8 mouse cellular contexts compared by ENCODE assay signal in genomic region chr10:80141786-80142529, GRCm38 (mm10). TPM values are rescaled to one million over a fixed set of nuclear protein-coding genes. Genes with fewer than 3 reads are reported as not detected.
DNase-seq lines count a peak whose midpoint lies in the region; ATAC-seq and TF ChIP-seq lines count a peak whose summit lies in the region.

No protein-coding gene starts in this region.

- no peaks in the 10 kb centered on the region for H3K9me3 ChIP-seq in ES-E14 (ENCODE audit: control insufficient read depth, insufficient read depth, low read depth, low read length)
- no peaks in the 10 kb centered on the region for H3K9me3 ChIP-seq in forebrain, embryonic 12.5 days
- H3K9me3 ChIP-seq in heart, postnatal 0 days (replicated peaks; ENCODE audit: control insufficient read depth, low read length), result no peaks in the 10 kb centered on the region
- no peaks in the 10 kb centered on the region for H3K9me3 ChIP-seq in liver, postnatal 0 days (ENCODE audit: low read length)
- H3K9me3 ChIP-seq in neural tube, embryonic 13.5 days, result no peaks in the 10 kb centered on the region

- no peak for TF ChIP-seq EP300 in heart, postnatal 0 days (IDR thresholded peaks at IDR 0.05; ENCODE audit: low read depth)
- TF ChIP-seq EP300 in liver, postnatal 0 days (IDR thresholded peaks at IDR 0.05; ENCODE audit: low read depth), result no peak; the same call in 1 of the 2 replicates

- H3K27me3 ChIP-seq in forebrain, embryonic 12.5 days, result peaks cover 20% of the 10 kb centered on the region
- H3K27me3 ChIP-seq in heart, postnatal 0 days (ENCODE audit: control insufficient read depth, insufficient read depth, low read length), result peaks cover 16% of the 10 kb centered on the region; the same call in 1 of the 2 replicates
- peaks cover 28% of the 10 kb centered on the region for H3K27me3 ChIP-seq in liver, postnatal 0 days (ENCODE audit: insufficient read depth, low read length)
- peaks cover 3% of the 10 kb centered on the region; the same call in 1 of the 2 replicates for H3K27me3 ChIP-seq in neural tube, embryonic 13.5 days

- H3K4me1 ChIP-seq in ES-E14 (ENCODE audit: control insufficient read depth in 2 of 2, insufficient read depth in 2 of 2, low read length in 2 of 2, poor library complexity in 1 of 2), result peaks cover 2 to 28% of the 10 kb centered on the region in 2 experiments; a peak in 3 of 4 replicates
- H3K4me1 ChIP-seq in forebrain, embryonic 12.5 days, result peaks cover 81% of the 10 kb centered on the region
- H3K4me1 ChIP-seq in heart, postnatal 0 days (ENCODE audit: control insufficient read depth, insufficient read depth), result peaks cover 40% of the 10 kb centered on the region
- H3K4me1 ChIP-seq in liver, postnatal 0 days (ENCODE audit: insufficient read depth), result peaks cover 66% of the 10 kb centered on the region
- peaks cover 80% of the 10 kb centered on the region for H3K4me1 ChIP-seq in neural tube, embryonic 13.5 days (replicated peaks)

- in situ Hi-C loops in ES-E14 (cut with MboI; ENCODE audit: low sequenced_read_pairs in 2 of 2, unreplicated experiment in 2 of 2), result no loop called here

- DNase-seq in ES-E14 (ENCODE audit: low read depth, low spot score), result peak; percentile 97
- DNase-seq in heart, postnatal 0 days (ENCODE audit: low spot score), result peak; percentile 99
- peak; percentile 95 to 97 for DNase-seq in kidney, postnatal 4 days
- peak; percentile 95 for DNase-seq in liver, postnatal 0 days
- DNase-seq in testis, postnatal 10 days (ENCODE audit: low spot score), result peak; percentile 92

- peak overlapping the region; percentile 95 for H3K9ac ChIP-seq in ES-E14 (ENCODE audit: insufficient read depth, low read depth, low read length, poor library complexity, severe bottlenecking)
- H3K9ac ChIP-seq in forebrain, embryonic 12.5 days, result peak overlapping the region; percentile 81
- peak overlapping the region; percentile 88 for H3K9ac ChIP-seq in heart, postnatal 0 days (replicated peaks; ENCODE audit: low read depth, low read length)
- peak overlapping the region; percentile 86 for H3K9ac ChIP-seq in liver, postnatal 0 days (replicated peaks)
- peak overlapping the region; percentile 86 for H3K9ac ChIP-seq in neural tube, embryonic 13.5 days

- peak; percentile 56 for ATAC-seq in cerebellum, adult (ENCODE audit: insufficient number of reproducible peaks, low FRiP score, low TSS enrichment)
- peak; percentile 83 for ATAC-seq in forebrain, embryonic 12.5 days (ENCODE audit: low FRiP score)
- peak; percentile 83 for ATAC-seq in heart, postnatal 0 days (ENCODE audit: insufficient read depth, low read depth)
- peak; percentile 85 for ATAC-seq in liver, postnatal 0 days
- peak; percentile 88 for ATAC-seq in neural tube, embryonic 13.5 days (ENCODE audit: low read depth)

- peaks cover 26% of the 10 kb centered on the region for H3K36me3 ChIP-seq in ES-E14 (ENCODE audit: control insufficient read depth, insufficient read depth, low read length, poor library complexity, severe bottlenecking)
- H3K36me3 ChIP-seq in forebrain, embryonic 12.5 days (replicated peaks), result peaks cover 34% of the 10 kb centered on the region
- H3K36me3 ChIP-seq in heart, postnatal 0 days (replicated peaks; ENCODE audit: control insufficient read depth, insufficient read depth, low read length), result peaks cover 28% of the 10 kb centered on the region
- peaks cover 26% of the 10 kb centered on the region for H3K36me3 ChIP-seq in liver, postnatal 0 days (replicated peaks; ENCODE audit: insufficient read depth, low read length)
- peaks cover 34% of the 10 kb centered on the region for H3K36me3 ChIP-seq in neural tube, embryonic 13.5 days

- H3K4me2 ChIP-seq in forebrain, embryonic 12.5 days, result peak overlapping the region; percentile 89
- peak overlapping the region; percentile 80 for H3K4me2 ChIP-seq in heart, postnatal 0 days (ENCODE audit: low read depth, low read length)
- H3K4me2 ChIP-seq in liver, postnatal 0 days (ENCODE audit: low read depth, low read length), result peak overlapping the region; percentile 96
- peak overlapping the region; percentile 93 for H3K4me2 ChIP-seq in neural tube, embryonic 13.5 days

- no peak for TF ChIP-seq CTCF in heart, postnatal 0 days (IDR thresholded peaks at IDR 0.05; ENCODE audit: low read depth)
- TF ChIP-seq CTCF in liver, postnatal 0 days (IDR thresholded peaks at IDR 0.05; ENCODE audit: low read depth), result no peak

- 1% methylated on average over 43 of the region's 43 CpGs for WGBS in forebrain, embryonic 12.5 days
- under 1% methylated on average over 43 of the region's 43 CpGs for WGBS in heart, postnatal 0 days
- WGBS in liver, postnatal 0 days (ENCODE audit: insufficient replicate concordance), result under 1% methylated on average over 43 of the region's 43 CpGs
- under 1% methylated on average over 43 of the region's 43 CpGs for WGBS in neural tube, embryonic 13.5 days

- peak overlapping the region; percentile 93 to 96 for H3K4me3 ChIP-seq in ES-E14 (ENCODE audit: insufficient read depth in 1 of 2, low read depth in 1 of 2, low read length in 2 of 2, poor library complexity in 1 of 2, severe bottlenecking in 1 of 2)
- H3K4me3 ChIP-seq in forebrain, embryonic 12.5 days (replicated peaks), result peak overlapping the region; percentile 65
- H3K4me3 ChIP-seq in heart, postnatal 0 days (ENCODE audit: low read depth, low read length), result peak overlapping the region; percentile 64
- H3K4me3 ChIP-seq in liver, postnatal 0 days (ENCODE audit: low read depth, low read length), result peak overlapping the region; percentile 71
- H3K4me3 ChIP-seq in neural tube, embryonic 13.5 days, result peak overlapping the region; percentile 67

- peak overlapping the region; percentile 82 for H3K27ac ChIP-seq in ES-E14 (ENCODE audit: insufficient read depth, low read depth, low read length, poor library complexity, severe bottlenecking)
- peak overlapping the region; percentile 82 for H3K27ac ChIP-seq in forebrain, embryonic 12.5 days
- H3K27ac ChIP-seq in heart, postnatal 0 days (ENCODE audit: low read depth), result peak overlapping the region; percentile 92
- H3K27ac ChIP-seq in liver, postnatal 0 days (ENCODE audit: low read depth), result peak overlapping the region; percentile 97
- peak overlapping the region; percentile 90 for H3K27ac ChIP-seq in neural tube, embryonic 13.5 days (replicated peaks)

TF ChIP-seq in ES-E14, 5 proteins besides CTCF, POLR2A, EP300 and RAD21:
- TF ChIP-seq ZC3H11A (IDR thresholded peaks at IDR 0.05; ENCODE audit: borderline replicate concordance, low read depth, low read length) (no peak), MAFK (IDR thresholded peaks at IDR 0.05; ENCODE audit: insufficient read depth, low read depth, low read length) (0 out of 2 replicates have a peak, but pooled peaks have one; percentile 2), CHD2 (IDR thresholded peaks at IDR 0.05; ENCODE audit: low read depth, low read length) (no peak), HCFC1 (IDR thresholded peaks at IDR 0.05; ENCODE audit: borderline replicate concordance, insufficient read depth, low read length) (peak; percentile 96), ZNF384 (IDR thresholded peaks at IDR 0.05; ENCODE audit: low read depth, low read length) (no peak)

RNA-seq across cellular contexts. Expression of gene Cbarp, which starts 1.3 kb away (rescaled TPM):
- 20.9 and 41.0 TPM in 2 replicates for total RNA-seq in ES-E14 (2012; rRNA removed)
- polyA plus RNA-seq in forebrain, embryonic 12.5 days (2016; fragmentation: Nextera tagmentation; extraction: Ambion mirVana), result 13.2 and 13.8 TPM in 2 replicates
- 2.8 and 5.9 TPM in 2 replicates for total RNA-seq in heart, postnatal 0 days (2014; rRNA removed; ENCODE audit: low replicate concordance)
- polyA plus RNA-seq in heart, postnatal 0 days (2015; fragmentation: Nextera tagmentation; extraction: Ambion mirVana), result 1.0 and 1.1 TPM in 2 replicates
- 0.11 and 0.18 TPM in 2 replicates for polyA plus RNA-seq in liver, postnatal 0 days (2015; fragmentation: Nextera tagmentation; extraction: Ambion mirVana)
- polyA plus RNA-seq in neural tube, embryonic 13.5 days (2015; fragmentation: Nextera tagmentation; extraction: Ambion mirVana), result 53.9 and 55.1 TPM in 2 replicates

RNA-seq across cellular contexts. Expression of gene Atp5d, which starts 3.5 kb away (rescaled TPM):
- total RNA-seq in ES-E14 (2012; rRNA removed), result 217 and 226 TPM in 2 replicates
- 405 and 428 TPM in 2 replicates for polyA plus RNA-seq in forebrain, embryonic 12.5 days (2016; fragmentation: Nextera tagmentation; extraction: Ambion mirVana)
- 970 and 972 TPM in 2 replicates for total RNA-seq in heart, postnatal 0 days (2014; rRNA removed; ENCODE audit: low replicate concordance)
- polyA plus RNA-seq in heart, postnatal 0 days (2015; fragmentation: Nextera tagmentation; extraction: Ambion mirVana), result 1,858 and 1,876 TPM in 2 replicates
- polyA plus RNA-seq in liver, postnatal 0 days (2015; fragmentation: Nextera tagmentation; extraction: Ambion mirVana), result 537 and 576 TPM in 2 replicates
- 467 and 481 TPM in 2 replicates for polyA plus RNA-seq in neural tube, embryonic 13.5 days (2015; fragmentation: Nextera tagmentation; extraction: Ambion mirVana)

RNA-seq across cellular contexts. Expression of gene Midn, which starts 6.1 kb away (rescaled TPM):
- 38.3 and 42.6 TPM in 2 replicates for total RNA-seq in ES-E14 (2012; rRNA removed)
- polyA plus RNA-seq in forebrain, embryonic 12.5 days (2016; fragmentation: Nextera tagmentation; extraction: Ambion mirVana), result 45.0 and 50.3 TPM in 2 replicates
- 100 and 122 TPM in 2 replicates for total RNA-seq in heart, postnatal 0 days (2014; rRNA removed; ENCODE audit: low replicate concordance)
- 12.4 and 15.8 TPM in 2 replicates for polyA plus RNA-seq in heart, postnatal 0 days (2015; fragmentation: Nextera tagmentation; extraction: Ambion mirVana)
- polyA plus RNA-seq in liver, postnatal 0 days (2015; fragmentation: Nextera tagmentation; extraction: Ambion mirVana), result 3.0 and 4.3 TPM in 2 replicates
- polyA plus RNA-seq in neural tube, embryonic 13.5 days (2015; fragmentation: Nextera tagmentation; extraction: Ambion mirVana), result 31.0 and 35.8 TPM in 2 replicates

RNA-seq across cellular contexts. Expression of gene Cirbp, which starts 23.8 kb away (rescaled TPM):
- 69.6 and 105 TPM in 2 replicates for total RNA-seq in ES-E14 (2012; rRNA removed)
- polyA plus RNA-seq in forebrain, embryonic 12.5 days (2016; fragmentation: Nextera tagmentation; extraction: Ambion mirVana), result 224 and 240 TPM in 2 replicates
- total RNA-seq in heart, postnatal 0 days (2014; rRNA removed; ENCODE audit: low replicate concordance), result 121 and 163 TPM in 2 replicates
- polyA plus RNA-seq in heart, postnatal 0 days (2015; fragmentation: Nextera tagmentation; extraction: Ambion mirVana), result 208 and 330 TPM in 2 replicates
- polyA plus RNA-seq in liver, postnatal 0 days (2015; fragmentation: Nextera tagmentation; extraction: Ambion mirVana), result 87.0 and 93.3 TPM in 2 replicates
- 325 and 351 TPM in 2 replicates for polyA plus RNA-seq in neural tube, embryonic 13.5 days (2015; fragmentation: Nextera tagmentation; extraction: Ambion mirVana)

RNA-seq across cellular contexts. Expression of gene Stk11, which starts 26.4 kb away (rescaled TPM):
- total RNA-seq in ES-E14 (2012; rRNA removed), result 124 and 141 TPM in 2 replicates
- 20.8 and 23.2 TPM in 2 replicates for polyA plus RNA-seq in forebrain, embryonic 12.5 days (2016; fragmentation: Nextera tagmentation; extraction: Ambion mirVana)
- 40.3 and 57.4 TPM in 2 replicates for total RNA-seq in heart, postnatal 0 days (2014; rRNA removed; ENCODE audit: low replicate concordance)
- polyA plus RNA-seq in heart, postnatal 0 days (2015; fragmentation: Nextera tagmentation; extraction: Ambion mirVana), result 10.6 and 10.8 TPM in 2 replicates
- 9.1 and 11.2 TPM in 2 replicates for polyA plus RNA-seq in liver, postnatal 0 days (2015; fragmentation: Nextera tagmentation; extraction: Ambion mirVana)
- polyA plus RNA-seq in neural tube, embryonic 13.5 days (2015; fragmentation: Nextera tagmentation; extraction: Ambion mirVana), result 13.3 and 16.8 TPM in 2 replicates

Comparison
In these comparisons a context has a peak if more than half of its experiments do, and no peak if none do; other contexts are left out.
1. Peak in every context shown above with its lines: DNase-seq, ATAC-seq, H3K4me3 ChIP-seq and H3K27ac ChIP-seq.